Mouse (Mus musculus): Measurements from ENCODE around the gene Tecpr2. TPM values are rescaled to one million over a fixed set of nuclear protein-coding genes. Genes with fewer than 3 reads are reported as not detected.

Tecpr2 gene
- polyA plus RNA-seq, 2 experiments, result 3.8 to 10.1 TPM

- H3K9ac ChIP-seq (ENCODE audit: low read depth, low read length, severe bottlenecking), result no peak overlapping the region
These were observed 60.3 kb downstream of the Tecpr2 start for GRCm38 (mm10) chr12:110949410-110949809.

DNA sequence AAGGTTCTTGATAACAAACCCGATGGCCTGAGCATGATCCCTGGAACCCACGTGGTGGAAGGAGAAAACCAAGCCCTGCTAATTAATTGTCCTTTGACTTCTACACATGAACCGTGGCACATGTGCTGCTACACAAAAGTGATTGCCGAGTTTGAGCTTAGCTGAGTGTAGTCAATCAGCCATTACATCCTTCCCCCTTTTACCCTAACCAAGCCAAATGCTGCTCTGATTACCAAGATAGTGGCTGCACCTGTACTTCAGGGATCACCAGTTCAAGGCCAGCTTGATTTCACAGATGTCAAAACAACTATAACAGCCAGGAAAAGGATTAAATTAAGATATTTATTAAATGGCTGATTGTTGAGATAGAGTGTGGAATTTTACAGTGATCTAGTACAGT lies 61.1 kb downstream of the Tecpr2 start:
- DNase-seq (ENCODE audit: low spot score), result no peak
- H3K9ac ChIP-seq (ENCODE audit: low read depth, low read length, severe bottlenecking), result no peak overlapping the region
- no peak for TF ChIP-seq POLR2A (IDR thresholded peaks at IDR 0.05; ENCODE audit: borderline replicate concordance, extremely low read depth, insufficient read depth, insufficient read length)
- WGBS, result 88% methylated on average over 4 of the region's 4 CpGs
- H3K36me3 ChIP-seq (ENCODE audit: control insufficient read depth, insufficient read depth, low read length), result peaks cover 23% of the 10 kb centered on the region
- ATAC-seq (ENCODE audit: low FRiP score, low read depth), result no peak
- no peaks in the 10 kb centered on the region for H3K27me3 ChIP-seq (ENCODE audit: control insufficient read depth, insufficient read depth, low read length)
- no peak overlapping the region for H3K4me2 ChIP-seq (replicated peaks; ENCODE audit: low read depth, low read length, severe bottlenecking)
- no peak overlapping the region for H3K27ac ChIP-seq (replicated peaks; ENCODE audit: low read depth, low read length)
- H3K4me1 ChIP-seq (ENCODE audit: control insufficient read depth, insufficient read depth, low read length), result no peaks in the 10 kb centered on the region
- no peaks in the 10 kb centered on the region for H3K9me3 ChIP-seq (ENCODE audit: control insufficient read depth, low read length)
- H3K4me3 ChIP-seq (replicated peaks; ENCODE audit: low read length), result no peak overlapping the region

More at GRCm38 (mm10) chr12:110949410-110949809, 60.3 kb downstream of the Tecpr2 start:
- H3K36me3 ChIP-seq (ENCODE audit: control insufficient read depth, insufficient read depth, low read length), result peaks cover 23% of the 10 kb centered on the region
- no peak for DNase-seq (ENCODE audit: low spot score)
- ATAC-seq (ENCODE audit: low FRiP score, low read depth), result no peak
- H3K4me1 ChIP-seq (ENCODE audit: control insufficient read depth, insufficient read depth, low read length), result no peaks in the 10 kb centered on the region
- 85% methylated on average over 1 of the region's 1 CpGs for WGBS
- no peak overlapping the region for H3K4me3 ChIP-seq (replicated peaks; ENCODE audit: low read length)
- TF ChIP-seq POLR2A (IDR thresholded peaks at IDR 0.05; ENCODE audit: borderline replicate concordance, extremely low read depth, insufficient read depth, insufficient read length), result no peak
- no peak overlapping the region for H3K27ac ChIP-seq (replicated peaks; ENCODE audit: low read depth, low read length)
- no peaks in the 10 kb centered on the region for H3K9me3 ChIP-seq (ENCODE audit: control insufficient read depth, low read length)
- H3K27me3 ChIP-seq (ENCODE audit: control insufficient read depth, insufficient read depth, low read length), result no peaks in the 10 kb centered on the region
- no peak overlapping the region for H3K4me2 ChIP-seq (replicated peaks; ENCODE audit: low read depth, low read length, severe bottlenecking)

DNA sequence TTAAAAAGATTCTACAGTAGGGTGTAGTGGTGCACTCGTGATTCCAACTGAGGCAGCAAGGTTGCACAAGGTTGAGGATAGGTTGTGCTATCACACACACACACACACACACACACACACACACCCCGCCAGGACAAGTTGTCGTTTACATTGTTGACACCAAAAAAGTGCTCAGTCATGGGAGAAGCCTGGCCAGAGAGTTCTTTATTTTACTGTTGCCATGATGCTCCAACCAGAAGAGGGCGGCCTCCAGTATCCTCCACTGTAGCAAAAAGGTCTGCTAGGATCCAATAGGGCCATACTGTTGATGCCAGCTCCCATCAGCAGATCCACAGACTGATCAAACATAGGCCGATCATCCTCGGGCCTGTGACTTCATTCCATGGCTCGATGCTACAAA lies 62.2 kb downstream of the Tecpr2 start:
- Histone ChIP-seq H3K4me1 (ENCODE audit: control insufficient read depth, insufficient read depth, low read length) (no peaks in the 10 kb centered on the region), H3K4me3 (replicated peaks; ENCODE audit: low read length) (no peak overlapping the region), H3K36me3 (ENCODE audit: control insufficient read depth, insufficient read depth, low read length) (peaks cover 28% of the 10 kb centered on the region), H3K9ac (ENCODE audit: low read depth, low read length, severe bottlenecking) (no peak overlapping the region), H3K27me3 (ENCODE audit: control insufficient read depth, insufficient read depth, low read length) (no peaks in the 10 kb centered on the region), H3K9me3 (ENCODE audit: control insufficient read depth, low read length) (no peaks in the 10 kb centered on the region), H3K4me2 (replicated peaks; ENCODE audit: low read depth, low read length, severe bottlenecking) (no peak overlapping the region), H3K27ac (replicated peaks; ENCODE audit: low read depth, low read length) (no peak overlapping the region)
- no peak for TF ChIP-seq POLR2A (IDR thresholded peaks at IDR 0.05; ENCODE audit: borderline replicate concordance, extremely low read depth, insufficient read depth, insufficient read length)
- ATAC-seq (ENCODE audit: low FRiP score, low read depth) (no peak), DNase-seq (ENCODE audit: low spot score) (no peak)
- WGBS, result 79% methylated on average over 7 of the region's 7 CpGs

DNA sequence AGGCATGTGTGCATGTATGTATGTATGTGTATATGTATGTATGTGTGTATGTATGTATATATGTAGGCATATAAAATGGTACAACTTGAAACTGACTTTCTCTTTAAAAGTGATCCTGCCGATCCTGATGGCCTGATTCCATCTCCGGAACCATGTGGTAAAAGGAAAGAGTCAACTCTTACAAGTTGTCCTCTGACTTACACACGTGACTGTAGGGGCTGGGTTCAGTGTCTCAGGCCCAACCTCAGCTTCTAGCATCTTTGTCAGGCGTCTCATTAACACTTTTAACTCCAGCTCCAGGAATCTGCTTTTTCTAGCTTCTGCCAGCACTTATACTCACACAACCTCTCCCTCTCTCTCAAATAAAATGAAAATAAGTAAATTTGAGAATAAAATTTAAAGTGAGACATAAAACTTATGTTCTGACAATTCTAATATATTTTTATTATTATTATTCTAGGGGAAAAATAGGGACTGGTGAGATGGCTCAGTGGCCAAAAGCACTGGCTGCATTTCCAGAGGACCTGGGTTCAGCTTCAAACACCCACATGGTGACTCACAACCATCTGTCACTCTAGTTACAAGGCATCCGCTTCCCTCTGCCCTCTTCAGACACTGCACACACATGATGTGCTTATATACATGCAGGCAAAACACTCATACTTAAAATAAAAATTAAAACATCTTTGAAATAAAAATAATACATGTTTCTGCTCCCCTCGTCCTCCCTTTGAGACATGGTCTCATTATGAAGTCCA lies 63.7 kb downstream of the Tecpr2 start:
- no peak overlapping the region for H3K9ac ChIP-seq (ENCODE audit: low read depth, low read length, severe bottlenecking)
- H3K27me3 ChIP-seq (ENCODE audit: control insufficient read depth, insufficient read depth, low read length), result no peaks in the 10 kb centered on the region
- H3K4me1 ChIP-seq (ENCODE audit: control insufficient read depth, insufficient read depth, low read length), result no peaks in the 10 kb centered on the region
- ATAC-seq (ENCODE audit: low FRiP score, low read depth) (no peak), DNase-seq (ENCODE audit: low spot score) (no peak)
- WGBS, result 83% methylated on average over 6 of the region's 6 CpGs
- no peak overlapping the region for H3K27ac ChIP-seq (replicated peaks; ENCODE audit: low read depth, low read length)
- no peaks in the 10 kb centered on the region for H3K9me3 ChIP-seq (ENCODE audit: control insufficient read depth, low read length)
- no peak overlapping the region for H3K4me3 ChIP-seq (replicated peaks; ENCODE audit: low read length)
- H3K36me3 ChIP-seq (ENCODE audit: control insufficient read depth, insufficient read depth, low read length), result peaks cover 33% of the 10 kb centered on the region
- no peak for TF ChIP-seq POLR2A (IDR thresholded peaks at IDR 0.05; ENCODE audit: borderline replicate concordance, extremely low read depth, insufficient read depth, insufficient read length)
- no peak overlapping the region for H3K4me2 ChIP-seq (replicated peaks; ENCODE audit: low read depth, low read length, severe bottlenecking)

GRCm38 (mm10) chr12:110953443-110953842 lies 64.4 kb downstream of the Tecpr2 start:
- Histone ChIP-seq H3K4me3 (replicated peaks; ENCODE audit: low read length) (no peak overlapping the region), H3K36me3 (ENCODE audit: control insufficient read depth, insufficient read depth, low read length) (peaks cover 27% of the 10 kb centered on the region), H3K27ac (replicated peaks; ENCODE audit: low read depth, low read length) (no peak overlapping the region), H3K9ac (ENCODE audit: low read depth, low read length, severe bottlenecking) (no peak overlapping the region), H3K4me1 (ENCODE audit: control insufficient read depth, insufficient read depth, low read length) (no peaks in the 10 kb centered on the region), H3K4me2 (replicated peaks; ENCODE audit: low read depth, low read length, severe bottlenecking) (no peak overlapping the region), H3K9me3 (ENCODE audit: control insufficient read depth, low read length) (no peaks in the 10 kb centered on the region), H3K27me3 (ENCODE audit: control insufficient read depth, insufficient read depth, low read length) (no peaks in the 10 kb centered on the region)
- ATAC-seq (ENCODE audit: low FRiP score, low read depth), result no peak
- WGBS, result 86% methylated on average over 3 of the region's 3 CpGs
- no peak for TF ChIP-seq POLR2A (IDR thresholded peaks at IDR 0.05; ENCODE audit: borderline replicate concordance, extremely low read depth, insufficient read depth, insufficient read length)
- DNase-seq (ENCODE audit: low spot score), result no peak

Data from limb, embryonic 14.5 days (tissue).